Mouse (Mus musculus): ENCODE data around the gene Mast4. TPM values are rescaled to one million over a fixed set of nuclear protein-coding genes. Genes with fewer than 3 reads are reported as not detected.

The Mast4 gene
- polyA plus RNA-seq, 1 experiment, result 10.4 TPM

- Histone ChIP-seq H3K4me3 (ENCODE audit: control insufficient read depth, insufficient read depth, low read length) (no peak overlapping the region), H3K36me3 (ENCODE audit: control insufficient read depth, insufficient read depth, low read length) (no peaks in the 10 kb centered on the region), H3K4me1 (replicated peaks; ENCODE audit: control insufficient read depth, insufficient read depth, low read length) (no peaks in the 10 kb centered on the region), H3K27me3 (ENCODE audit: control insufficient read depth, insufficient read depth, low read length) (no peaks in the 10 kb centered on the region), H3K27ac (ENCODE audit: control insufficient read depth, insufficient read depth, low read length) (no peak overlapping the region)
- TF ChIP-seq CTCF (IDR thresholded peaks at IDR 0.05; ENCODE audit: borderline replicate concordance, control insufficient read depth, extremely low read depth, insufficient read depth, low read length, poor library complexity), result no peak
- no peak for TF ChIP-seq POLR2A (IDR thresholded peaks at IDR 0.05; ENCODE audit: control insufficient read depth, extremely low read depth, insufficient read depth, low read length, poor library complexity)
- DNase-seq, result no peak
- 94% methylated on average over 5 of the region's 5 CpGs for whole genome bisulfite sequencing
Observed at GRCm38 (mm10) chr13:102873412-102874016, 460.8 kb downstream of the Mast4 start.

DNA sequence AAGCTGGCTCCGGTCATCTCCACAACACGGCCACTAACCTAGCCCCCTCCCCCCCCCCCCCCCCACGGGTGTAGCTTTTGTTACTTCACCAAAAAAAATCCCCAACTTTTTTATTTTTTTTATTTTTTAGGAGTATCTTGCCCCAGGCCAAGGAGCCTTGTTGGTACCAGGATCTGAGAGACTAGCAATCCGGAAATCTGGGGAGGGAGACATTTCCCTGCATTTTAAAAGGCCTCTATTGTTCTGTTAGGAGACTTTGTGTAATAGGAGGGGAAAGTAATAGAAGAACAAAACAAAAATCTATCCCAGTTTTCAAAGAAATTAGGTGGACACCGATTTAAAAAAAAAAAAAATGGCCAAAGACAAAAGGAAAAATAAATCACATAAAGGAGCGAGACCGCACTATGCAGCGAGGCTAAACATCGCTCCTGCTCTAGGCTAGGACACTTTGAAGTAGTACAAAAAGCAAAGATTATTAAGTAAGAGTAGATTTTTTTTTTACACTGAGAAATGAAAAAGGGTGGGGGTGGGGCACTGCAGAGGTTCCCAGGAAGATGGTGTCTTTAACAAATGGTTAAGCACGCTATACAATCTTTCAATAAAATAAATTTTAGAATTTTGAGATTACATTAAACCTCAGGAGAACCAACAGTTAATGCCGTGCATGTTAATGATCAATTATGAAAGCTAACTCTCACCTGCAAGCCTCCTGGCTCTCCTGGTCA, 462.8 kb downstream of the Mast4 start:
- no peaks in the 10 kb centered on the region for H3K4me1 ChIP-seq (replicated peaks; ENCODE audit: control insufficient read depth, insufficient read depth, low read length)
- TF ChIP-seq POLR2A (IDR thresholded peaks at IDR 0.05; ENCODE audit: control insufficient read depth, extremely low read depth, insufficient read depth, low read length, poor library complexity) (no peak), CTCF (IDR thresholded peaks at IDR 0.05; ENCODE audit: borderline replicate concordance, control insufficient read depth, extremely low read depth, insufficient read depth, low read length, poor library complexity) (no peak)
- no peak overlapping the region for H3K27ac ChIP-seq (ENCODE audit: control insufficient read depth, insufficient read depth, low read length)
- no peak for DNase-seq
- H3K4me3 ChIP-seq (ENCODE audit: control insufficient read depth, insufficient read depth, low read length), result no peak overlapping the region
- H3K27me3 ChIP-seq (ENCODE audit: control insufficient read depth, insufficient read depth, low read length), result no peaks in the 10 kb centered on the region
- no peaks in the 10 kb centered on the region for H3K36me3 ChIP-seq (ENCODE audit: control insufficient read depth, insufficient read depth, low read length)
- 87% methylated on average over 11 of the region's 11 CpGs for WGBS

GRCm38 (mm10) chr13:102869541-102869940, 464.8 kb downstream of the Mast4 start:
- DNase-seq, result no peak
- Histone ChIP-seq H3K27me3 (ENCODE audit: control insufficient read depth, insufficient read depth, low read length) (no peaks in the 10 kb centered on the region), H3K4me1 (replicated peaks; ENCODE audit: control insufficient read depth, insufficient read depth, low read length) (no peaks in the 10 kb centered on the region), H3K36me3 (ENCODE audit: control insufficient read depth, insufficient read depth, low read length) (no peaks in the 10 kb centered on the region), H3K4me3 (ENCODE audit: control insufficient read depth, insufficient read depth, low read length) (no peak overlapping the region), H3K27ac (ENCODE audit: control insufficient read depth, insufficient read depth, low read length) (no peak overlapping the region)
- 91% methylated on average over 4 of the region's 4 CpGs for WGBS
- TF ChIP-seq POLR2A (IDR thresholded peaks at IDR 0.05; ENCODE audit: control insufficient read depth, extremely low read depth, insufficient read depth, low read length, poor library complexity), result no peak
- no peak for TF ChIP-seq CTCF (IDR thresholded peaks at IDR 0.05; ENCODE audit: borderline replicate concordance, control insufficient read depth, extremely low read depth, insufficient read depth, low read length, poor library complexity)

DNA sequence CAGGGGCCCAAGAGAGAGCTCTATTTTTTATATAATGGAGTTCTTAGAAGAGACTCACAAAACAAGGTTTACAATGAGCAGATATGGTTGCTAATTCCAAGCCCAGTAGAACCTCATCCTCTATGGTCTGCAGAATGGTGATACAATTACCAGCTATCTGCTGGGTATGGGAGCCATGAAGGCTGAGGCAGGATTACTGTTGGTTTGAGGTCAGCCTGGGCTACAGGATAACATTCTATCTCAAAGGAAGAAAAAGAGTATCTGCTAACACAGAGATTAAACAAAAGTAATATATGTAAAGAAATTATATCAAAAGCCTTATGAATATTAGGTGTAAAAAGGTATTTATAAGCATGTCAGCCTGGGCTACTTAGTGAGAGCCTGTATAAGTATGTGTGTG, 467.5 kb downstream of the Mast4 start:
- no peak for DNase-seq
- no peak for TF ChIP-seq CTCF (IDR thresholded peaks at IDR 0.05; ENCODE audit: borderline replicate concordance, control insufficient read depth, extremely low read depth, insufficient read depth, low read length, poor library complexity)
- no peak for TF ChIP-seq POLR2A (IDR thresholded peaks at IDR 0.05; ENCODE audit: control insufficient read depth, extremely low read depth, insufficient read depth, low read length, poor library complexity)
- no peak overlapping the region for H3K4me3 ChIP-seq (ENCODE audit: control insufficient read depth, insufficient read depth, low read length)
- H3K4me1 ChIP-seq (replicated peaks; ENCODE audit: control insufficient read depth, insufficient read depth, low read length), result no peaks in the 10 kb centered on the region
- H3K36me3 ChIP-seq (ENCODE audit: control insufficient read depth, insufficient read depth, low read length), result no peaks in the 10 kb centered on the region
- H3K27me3 ChIP-seq (ENCODE audit: control insufficient read depth, insufficient read depth, low read length), result no peaks in the 10 kb centered on the region
- H3K27ac ChIP-seq (ENCODE audit: control insufficient read depth, insufficient read depth, low read length), result no peak overlapping the region

DNA sequence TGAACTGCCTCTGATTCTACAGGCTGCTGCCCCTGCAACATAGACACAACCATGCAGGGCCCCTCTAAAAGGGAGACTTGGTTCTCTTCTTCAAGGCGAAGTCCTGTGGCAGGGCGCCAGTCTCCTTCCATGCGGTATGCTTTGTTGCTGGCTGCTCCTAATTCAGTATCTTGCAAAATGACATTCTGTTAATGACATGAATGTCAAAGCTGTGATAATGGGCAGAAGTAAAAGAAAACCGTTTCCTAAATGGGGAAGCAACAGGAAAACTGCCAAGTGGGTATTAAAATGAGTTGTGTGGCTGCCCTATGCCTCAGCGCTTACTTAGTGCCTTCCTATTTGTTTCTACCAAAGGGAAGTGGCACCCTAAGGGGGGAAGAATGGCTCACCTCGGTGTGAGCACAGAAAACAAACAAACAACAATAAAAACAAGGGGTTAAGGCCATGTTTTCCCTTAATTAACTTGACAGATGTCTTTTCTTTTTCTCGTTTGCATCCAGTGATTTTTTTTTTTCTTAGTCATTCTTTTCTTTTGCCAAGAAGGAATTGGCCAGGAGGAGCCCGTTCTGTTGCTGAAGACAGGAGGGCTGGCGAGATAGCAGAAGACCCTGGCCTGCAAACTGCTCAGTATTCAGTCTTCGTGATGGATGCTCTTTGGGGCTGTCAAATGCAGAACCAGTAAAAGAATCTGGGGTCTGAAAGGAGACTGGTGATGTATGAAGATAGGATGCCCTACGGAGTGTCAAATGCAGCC, 468.1 kb downstream of the Mast4 start:
- no peak overlapping the region for H3K27ac ChIP-seq (ENCODE audit: control insufficient read depth, insufficient read depth, low read length)

DNA sequence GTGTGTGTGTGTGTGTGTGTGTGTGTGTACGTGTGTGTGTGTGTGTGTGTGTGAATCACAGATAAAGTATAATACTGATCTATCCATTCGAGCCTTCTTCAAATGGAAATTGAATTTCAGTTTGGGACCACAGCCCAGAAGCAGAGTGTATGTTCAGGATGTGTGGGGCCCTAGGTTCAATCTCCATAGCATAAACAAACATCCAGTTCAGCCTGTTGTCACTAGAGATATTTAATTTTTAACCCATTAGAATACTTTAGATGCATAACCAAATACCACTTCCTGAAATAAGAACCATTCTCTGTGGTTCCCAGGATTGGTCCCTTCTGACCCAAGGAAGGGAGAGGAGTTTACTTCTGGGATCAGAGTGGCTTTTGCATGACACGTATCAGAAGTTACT, 468.8 kb downstream of the Mast4 start:
- no peak for DNase-seq
- 88% methylated on average over 3 of the region's 3 CpGs for WGBS
- no peaks in the 10 kb centered on the region for H3K4me1 ChIP-seq (replicated peaks; ENCODE audit: control insufficient read depth, insufficient read depth, low read length)
- H3K27me3 ChIP-seq (ENCODE audit: control insufficient read depth, insufficient read depth, low read length), result no peaks in the 10 kb centered on the region
- H3K27ac ChIP-seq (ENCODE audit: control insufficient read depth, insufficient read depth, low read length), result no peak overlapping the region
- no peak overlapping the region for H3K4me3 ChIP-seq (ENCODE audit: control insufficient read depth, insufficient read depth, low read length)
- no peaks in the 10 kb centered on the region for H3K36me3 ChIP-seq (ENCODE audit: control insufficient read depth, insufficient read depth, low read length)
- TF ChIP-seq CTCF (IDR thresholded peaks at IDR 0.05; ENCODE audit: borderline replicate concordance, control insufficient read depth, extremely low read depth, insufficient read depth, low read length, poor library complexity) (no peak), POLR2A (IDR thresholded peaks at IDR 0.05; ENCODE audit: control insufficient read depth, extremely low read depth, insufficient read depth, low read length, poor library complexity) (no peak)

More for the DNA sequence above, 468.1 kb downstream of the Mast4 start:
- TF ChIP-seq CTCF (IDR thresholded peaks at IDR 0.05; ENCODE audit: borderline replicate concordance, control insufficient read depth, extremely low read depth, insufficient read depth, low read length, poor library complexity) (no peak), POLR2A (IDR thresholded peaks at IDR 0.05; ENCODE audit: control insufficient read depth, extremely low read depth, insufficient read depth, low read length, poor library complexity) (no peak)
- H3K4me1 ChIP-seq (replicated peaks; ENCODE audit: control insufficient read depth, insufficient read depth, low read length), result no peaks in the 10 kb centered on the region
- no peaks in the 10 kb centered on the region for H3K27me3 ChIP-seq (ENCODE audit: control insufficient read depth, insufficient read depth, low read length)
- no peak overlapping the region for H3K4me3 ChIP-seq (ENCODE audit: control insufficient read depth, insufficient read depth, low read length)
- 67% methylated on average over 11 of the region's 11 CpGs for WGBS
- no peak for DNase-seq
- H3K36me3 ChIP-seq (ENCODE audit: control insufficient read depth, insufficient read depth, low read length), result no peaks in the 10 kb centered on the region

Measured in thymus, adult 2 months (tissue).